Mouse (Mus musculus): Measurements from ENCODE around the gene Pou5f2. TPM values are rescaled to one million over a fixed set of nuclear protein-coding genes. Genes with fewer than 3 reads are reported as not detected.
A peak's percentile ranks its signal among the peaks of the same experiment; 100 is the strongest.

Pou5f2 gene
- 1.2 and 1.3 TPM in 2 replicates for polyA plus RNA-seq (2015; fragmentation: Nextera tagmentation; extraction: Ambion mirVana)

DNA sequence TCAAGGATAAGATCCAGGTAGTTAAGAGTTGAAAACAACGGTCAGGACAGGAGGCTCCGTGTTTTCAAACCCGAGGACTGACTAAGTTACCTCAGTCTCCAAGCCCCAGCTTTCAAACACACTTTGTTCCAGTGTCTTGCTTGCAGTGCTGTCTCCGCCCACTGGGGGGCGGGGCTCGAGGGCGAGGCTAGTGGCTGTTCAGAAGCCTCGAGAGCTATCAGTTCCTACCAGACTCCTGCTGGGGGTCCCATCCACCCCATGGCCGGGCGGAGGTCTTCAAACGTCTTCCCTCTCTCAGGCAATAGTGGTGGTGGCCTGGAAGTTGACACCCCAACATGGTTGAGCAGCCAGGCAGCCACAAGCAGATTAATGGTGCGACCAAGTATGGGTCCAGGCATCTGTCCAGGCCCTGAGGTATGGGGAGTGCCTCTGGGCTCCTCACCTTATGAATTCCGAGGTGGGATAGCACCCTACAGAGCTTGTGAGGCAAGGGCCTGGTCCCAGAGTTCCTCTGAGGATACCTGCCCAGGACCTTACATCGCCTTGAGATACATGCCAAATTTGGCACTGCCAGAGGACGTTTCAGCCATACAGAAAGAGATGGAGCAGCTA is at the start of gene Pou5f2:
TSS of gene Pou5f2 (plus strand) at position 220 of the 612 bp plus-strand sequence.
- Histone ChIP-seq H3K4me3 (no peak within 1 kb of the TSS), H3K27me3 (replicated peaks) (no peaks in the 10 kb centered on the region), H3K4me1 (no peaks in the 10 kb centered on the region), H3K4me2 (no peak within 1 kb of the TSS), H3K36me3 (replicated peaks) (no peaks in the 10 kb centered on the region), H3K9me3 (no peaks in the 10 kb centered on the region), H3K9ac (no peak within 1 kb of the TSS), H3K27ac (no peak within 1 kb of the TSS)
- 62% methylated on average over 15 of the region's 15 CpGs for WGBS
- ATAC-seq (replicated peaks) = no peak

DNA sequence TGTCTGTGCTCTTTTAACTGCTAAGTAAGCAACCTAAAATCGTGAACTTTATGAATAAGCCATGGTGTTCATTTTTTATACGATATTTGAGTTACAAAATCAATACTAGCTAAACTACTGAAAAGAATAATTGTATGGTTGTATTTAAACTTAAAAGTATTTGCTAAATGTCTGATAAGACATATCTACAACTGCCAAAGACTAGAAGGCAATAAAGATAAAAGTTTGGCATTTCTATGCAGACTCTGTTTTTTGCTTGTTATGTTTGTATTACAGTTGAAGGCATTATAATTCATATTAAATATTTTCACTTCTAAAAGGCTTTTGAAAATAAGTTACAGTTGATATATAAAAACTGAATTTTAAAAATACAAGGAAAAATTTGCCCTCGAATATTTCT is 48.5 kb upstream of the Pou5f2 start:
- no peak for ATAC-seq (replicated peaks)
- no peak overlapping the region for H3K9ac ChIP-seq
- H3K4me2 ChIP-seq = no peak overlapping the region
- H3K4me3 ChIP-seq = no peak overlapping the region
- 82% methylated on average over 3 of the region's 3 CpGs for WGBS
- H3K4me1 ChIP-seq = no peaks in the 10 kb centered on the region
- H3K27ac ChIP-seq = no peak overlapping the region
- no peaks in the 10 kb centered on the region for H3K9me3 ChIP-seq
- no peaks in the 10 kb centered on the region for H3K27me3 ChIP-seq (replicated peaks)
- no peaks in the 10 kb centered on the region for H3K36me3 ChIP-seq (replicated peaks)

DNA sequence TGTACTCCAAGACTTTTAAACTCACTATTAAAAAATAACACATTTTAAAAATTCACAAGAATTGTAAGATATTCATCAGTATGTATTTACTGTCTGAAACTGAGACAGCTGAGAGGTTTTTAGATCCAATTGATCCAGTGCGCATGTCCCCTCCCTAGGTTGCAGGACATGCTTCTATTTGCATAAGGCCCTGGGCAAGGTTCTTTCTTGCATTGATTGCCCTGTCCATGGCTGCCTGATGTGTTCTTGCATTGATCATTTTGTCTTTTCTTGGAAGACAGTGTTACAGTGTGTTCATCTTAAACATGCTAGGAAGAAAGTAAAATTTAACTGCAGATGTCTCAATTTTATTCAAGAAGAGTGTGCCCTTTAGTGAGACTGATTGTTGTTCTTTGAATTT is 47.6 kb upstream of the Pou5f2 start:
- H3K36me3 ChIP-seq (replicated peaks) = no peaks in the 10 kb centered on the region
- H3K27me3 ChIP-seq (replicated peaks) = no peaks in the 10 kb centered on the region
- no peaks in the 10 kb centered on the region for H3K9me3 ChIP-seq
- 48% methylated on average over 1 of the region's 1 CpGs for WGBS
- no peak overlapping the region for H3K4me3 ChIP-seq
- no peak overlapping the region for H3K9ac ChIP-seq
- no peak for ATAC-seq (replicated peaks)
- H3K4me1 ChIP-seq = no peaks in the 10 kb centered on the region
- H3K4me2 ChIP-seq = no peak overlapping the region
- H3K27ac ChIP-seq = no peak overlapping the region

DNA sequence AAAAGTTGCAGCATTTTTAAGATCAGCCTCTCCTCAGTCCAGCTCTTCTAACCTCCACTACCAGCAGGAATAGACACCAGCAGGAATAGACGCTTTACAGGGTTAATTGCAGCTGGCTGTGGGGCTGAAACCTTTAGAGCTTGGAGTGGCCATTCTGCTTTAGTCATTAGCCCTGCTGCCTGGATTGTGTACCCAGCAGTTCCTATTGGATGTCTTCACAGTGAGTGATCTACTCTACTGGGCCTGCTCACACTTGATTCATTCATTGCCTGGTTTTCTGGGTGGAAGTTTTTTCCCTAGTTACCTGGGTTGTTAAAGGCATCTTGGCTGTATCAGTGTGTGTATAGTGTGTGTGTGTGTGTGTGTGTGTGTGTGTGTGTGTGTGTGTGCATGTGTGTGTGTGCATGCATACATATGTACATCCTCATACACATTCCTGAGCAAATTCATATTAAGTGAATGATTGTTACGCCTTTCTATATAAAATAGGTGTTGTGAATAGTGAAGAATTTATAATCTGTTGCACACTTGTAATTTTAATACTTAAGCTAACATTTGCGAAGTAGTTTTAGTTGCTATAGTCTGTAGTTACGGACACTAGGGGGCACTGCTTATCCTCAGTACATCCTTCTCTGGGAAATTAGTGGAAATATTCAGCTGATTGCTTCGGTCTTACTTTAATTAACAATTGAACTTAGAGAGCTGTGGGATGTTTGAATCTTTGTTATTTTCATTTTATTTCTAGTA is 42.4 kb upstream of the Pou5f2 start:
- H3K27me3 ChIP-seq (replicated peaks) = no peaks in the 10 kb centered on the region
- H3K4me2 ChIP-seq = no peak overlapping the region
- no peak overlapping the region for H3K27ac ChIP-seq
- H3K9ac ChIP-seq = no peak overlapping the region
- 28% methylated on average over 5 of the region's 5 CpGs for WGBS
- H3K9me3 ChIP-seq = no peaks in the 10 kb centered on the region
- no peaks in the 10 kb centered on the region for H3K36me3 ChIP-seq (replicated peaks)
- no peaks in the 10 kb centered on the region for H3K4me1 ChIP-seq
- ATAC-seq (replicated peaks) = peak; percentile 77
- H3K4me3 ChIP-seq = no peak overlapping the region

DNA sequence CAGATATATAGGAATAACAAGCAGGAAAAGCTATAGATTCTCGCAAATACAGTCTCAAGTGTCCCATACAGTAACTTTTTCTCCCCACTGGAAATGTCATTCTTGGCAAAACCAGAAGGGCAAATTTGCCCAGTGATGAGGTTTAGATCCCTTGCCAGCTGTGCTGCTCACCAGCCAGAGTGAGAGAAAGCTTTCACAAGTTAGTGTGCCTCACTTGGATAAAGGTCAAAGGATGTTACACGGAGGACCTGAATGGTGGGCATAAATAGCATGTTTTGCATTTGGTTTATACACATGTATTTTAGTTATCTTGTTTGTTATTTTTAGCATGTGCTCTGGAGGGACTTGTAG is 41.9 kb upstream of the Pou5f2 start:
- 68% methylated on average over 2 of the region's 2 CpGs for WGBS
- no peaks in the 10 kb centered on the region for H3K9me3 ChIP-seq
- no peak overlapping the region for H3K27ac ChIP-seq
- no peak overlapping the region for H3K4me2 ChIP-seq
- no peaks in the 10 kb centered on the region for H3K4me1 ChIP-seq
- no peaks in the 10 kb centered on the region for H3K27me3 ChIP-seq (replicated peaks)
- 0 out of 2 replicates have a peak, but pooled peaks have one; percentile 21 for ATAC-seq (replicated peaks)
- no peak overlapping the region for H3K9ac ChIP-seq
- no peaks in the 10 kb centered on the region for H3K36me3 ChIP-seq (replicated peaks)
- no peak overlapping the region for H3K4me3 ChIP-seq

DNA sequence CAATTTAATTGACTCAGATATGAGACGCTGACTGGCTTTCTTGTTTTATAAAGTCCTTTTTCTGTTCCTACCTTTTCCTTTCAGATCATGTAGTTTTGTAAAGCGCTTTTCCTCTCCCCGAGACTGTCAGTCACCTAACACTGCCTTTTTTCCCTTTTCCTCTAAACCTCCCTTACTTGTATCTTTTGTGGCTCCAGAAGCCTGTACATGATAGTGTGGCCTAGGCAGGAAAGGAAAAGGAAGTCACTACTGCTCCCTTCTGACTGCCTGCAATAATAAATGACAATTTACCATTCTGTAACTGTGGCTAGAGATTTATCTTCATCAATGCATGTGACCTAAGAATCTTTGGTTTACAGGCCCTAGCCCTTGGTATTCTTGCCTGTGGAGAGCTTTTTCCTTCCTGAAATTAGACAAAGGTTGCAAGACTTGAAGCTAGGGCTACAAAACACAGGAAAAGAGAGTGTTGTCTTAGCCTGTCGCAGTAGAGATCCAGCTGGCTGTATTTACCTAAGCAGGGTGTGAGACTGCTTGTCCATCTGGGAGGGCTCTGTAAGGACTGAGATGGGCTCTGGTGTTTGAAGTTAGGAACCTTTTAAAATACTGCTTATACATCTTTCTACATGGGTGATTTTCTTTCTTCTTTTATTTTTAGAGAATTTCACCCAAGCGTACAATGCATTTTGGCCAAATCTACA is 33.4 kb upstream of the Pou5f2 start:
- no peaks in the 10 kb centered on the region for H3K9me3 ChIP-seq
- peak overlapping the region; percentile 46 for H3K27ac ChIP-seq
- H3K4me3 ChIP-seq = no peak overlapping the region
- no peak overlapping the region for H3K4me2 ChIP-seq
- H3K9ac ChIP-seq = no peak overlapping the region
- 0 out of 2 replicates have a peak, but pooled peaks have one; percentile 38 for ATAC-seq (replicated peaks)
- no peaks in the 10 kb centered on the region for H3K27me3 ChIP-seq (replicated peaks)
- WGBS = 65% methylated on average over 5 of the region's 5 CpGs
- no peaks in the 10 kb centered on the region for H3K36me3 ChIP-seq (replicated peaks)
- H3K4me1 ChIP-seq = no peaks in the 10 kb centered on the region

DNA sequence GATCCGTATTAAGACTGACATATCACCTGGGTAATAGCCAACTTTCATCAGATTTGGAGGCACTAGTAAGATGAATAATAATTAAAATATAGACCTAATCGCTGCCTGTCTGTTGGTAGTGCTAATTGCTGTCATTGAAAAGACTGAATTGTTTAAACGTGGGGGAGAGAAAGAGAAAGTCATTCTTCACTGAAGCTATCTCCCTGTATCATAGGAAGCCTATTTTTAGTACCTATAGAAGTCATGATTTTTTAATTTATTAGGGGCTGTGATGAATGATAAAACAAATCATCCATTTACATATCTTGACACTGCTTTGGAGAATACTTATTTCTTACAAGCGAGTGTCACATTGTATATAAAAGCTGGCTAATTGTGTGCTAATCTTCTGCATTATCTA is 20.1 kb upstream of the Pou5f2 start:
- Histone ChIP-seq H3K9me3 (no peaks in the 10 kb centered on the region), H3K9ac (no peak overlapping the region), H3K36me3 (replicated peaks) (no peaks in the 10 kb centered on the region), H3K4me3 (no peak overlapping the region), H3K27ac (no peak overlapping the region), H3K4me1 (peaks cover 3% of the 10 kb centered on the region), H3K4me2 (no peak overlapping the region), H3K27me3 (replicated peaks) (no peaks in the 10 kb centered on the region)
- WGBS = 40% methylated on average over 4 of the region's 4 CpGs
- no peak; the same call in 1 of the 2 replicates for ATAC-seq (replicated peaks)

DNA sequence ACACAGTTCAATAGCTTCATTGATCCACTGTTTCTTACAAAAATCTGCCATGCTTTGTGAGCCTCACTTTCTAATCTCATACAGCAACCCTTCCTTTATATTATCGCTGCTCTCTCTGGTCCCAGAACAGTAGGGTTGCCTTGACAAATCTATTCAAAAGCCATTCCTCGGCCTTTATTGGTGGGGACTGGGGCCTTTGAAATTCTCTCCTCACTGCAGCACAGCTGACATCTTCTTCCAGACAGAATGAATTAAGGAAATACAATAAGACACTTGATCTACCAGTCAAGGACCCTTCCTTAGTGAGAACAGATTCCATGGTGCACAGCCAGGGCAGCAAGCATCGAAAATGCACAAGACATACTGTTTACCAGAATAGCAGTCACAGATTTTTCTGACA is 19.4 kb upstream of the Pou5f2 start:
- no peak overlapping the region for H3K4me3 ChIP-seq
- H3K27ac ChIP-seq = peak overlapping the region; percentile 60; the same call in 1 of the 2 replicates

DNA sequence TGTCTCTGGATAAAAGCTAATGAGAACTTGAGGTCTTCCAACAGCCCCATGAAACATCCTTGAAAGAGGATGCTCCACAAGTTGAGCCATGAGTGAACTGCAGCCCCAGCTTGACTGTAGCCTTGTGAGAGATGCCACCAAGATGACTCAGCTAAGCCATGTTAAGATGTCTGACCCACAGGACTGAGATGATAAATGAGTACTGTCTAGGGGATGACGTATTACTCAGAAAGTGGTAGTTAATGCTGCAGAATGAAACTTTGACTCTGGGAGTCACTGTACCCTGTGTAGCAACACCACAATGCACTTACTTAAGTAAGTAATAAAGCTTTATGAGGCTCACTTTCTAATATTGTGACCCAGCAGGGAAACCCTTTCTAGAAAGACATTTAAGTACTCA is 14.5 kb upstream of the Pou5f2 start:
- H3K36me3 ChIP-seq (replicated peaks) = no peaks in the 10 kb centered on the region
- no peak overlapping the region for H3K27ac ChIP-seq
- H3K4me2 ChIP-seq = no peak overlapping the region
- no peak overlapping the region for H3K9ac ChIP-seq
- H3K4me3 ChIP-seq = no peak overlapping the region
- H3K27me3 ChIP-seq (replicated peaks) = no peaks in the 10 kb centered on the region
- 97% methylated on average over 1 of the region's 1 CpGs for WGBS
- H3K9me3 ChIP-seq = no peaks in the 10 kb centered on the region
- ATAC-seq (replicated peaks) = no peak
- peaks cover 3% of the 10 kb centered on the region; the same call in 1 of the 2 replicates for H3K4me1 ChIP-seq

More for the DNA sequence above, 19.4 kb upstream of the Pou5f2 start:
- no peaks in the 10 kb centered on the region for H3K9me3 ChIP-seq
- peaks cover 3% of the 10 kb centered on the region for H3K4me1 ChIP-seq
- ATAC-seq (replicated peaks) = peak; percentile 91
- 6% methylated on average over 3 of the region's 3 CpGs for WGBS
- no peak overlapping the region for H3K4me2 ChIP-seq
- no peak overlapping the region for H3K9ac ChIP-seq
- H3K36me3 ChIP-seq (replicated peaks) = no peaks in the 10 kb centered on the region
- H3K27me3 ChIP-seq (replicated peaks) = no peaks in the 10 kb centered on the region

DNA sequence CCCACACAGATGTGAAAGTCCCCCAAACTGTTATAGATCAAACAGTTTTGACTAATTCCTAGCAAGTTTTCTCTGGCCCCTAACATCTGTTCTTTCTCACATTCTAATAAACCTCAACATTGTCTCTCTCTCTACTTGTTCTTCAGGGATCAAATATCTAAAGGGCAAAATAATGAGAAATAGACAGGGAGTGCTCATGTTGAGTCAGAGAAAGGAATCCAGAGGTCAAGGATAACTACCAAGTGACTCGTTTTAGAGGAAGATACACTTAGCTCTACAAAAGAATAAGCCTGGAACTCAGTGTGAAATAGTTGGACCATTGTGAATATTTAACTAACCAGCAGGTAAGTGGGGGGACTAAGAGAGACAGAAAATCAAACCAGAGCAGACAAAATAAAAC is 8.1 kb downstream of the Pou5f2 start:
- Histone ChIP-seq H3K4me3 (no peak overlapping the region), H3K27me3 (replicated peaks) (no peaks in the 10 kb centered on the region), H3K9ac (no peak overlapping the region), H3K4me2 (no peak overlapping the region), H3K9me3 (no peaks in the 10 kb centered on the region), H3K36me3 (replicated peaks) (no peaks in the 10 kb centered on the region), H3K4me1 (no peaks in the 10 kb centered on the region), H3K27ac (no peak overlapping the region)
- ATAC-seq (replicated peaks) = no peak
- WGBS = 45% methylated on average over 1 of the region's 1 CpGs

DNA sequence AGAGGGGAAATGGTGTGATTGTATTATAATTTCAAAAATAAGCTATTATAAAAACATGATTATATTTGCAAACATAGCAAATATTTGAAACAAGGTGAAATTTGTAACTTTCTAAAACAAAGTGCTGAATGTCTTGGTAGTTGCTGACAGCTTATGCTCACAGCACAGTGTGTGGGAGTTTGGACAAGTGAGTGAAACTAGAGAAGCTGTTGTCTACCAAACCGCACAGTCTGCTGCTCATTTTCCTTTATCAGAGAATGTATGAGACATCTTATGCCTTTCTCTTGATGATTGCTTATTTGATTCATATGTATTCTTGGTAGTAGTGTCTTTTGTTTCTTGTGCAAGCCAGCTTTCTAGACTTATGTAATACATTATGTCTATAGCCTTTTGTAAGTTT is 12.5 kb downstream of the Pou5f2 start:
- no peaks in the 10 kb centered on the region for H3K9me3 ChIP-seq
- H3K4me1 ChIP-seq = no peaks in the 10 kb centered on the region
- no peaks in the 10 kb centered on the region for H3K36me3 ChIP-seq (replicated peaks)
- ATAC-seq (replicated peaks) = no peak
- no peak overlapping the region for H3K4me3 ChIP-seq
- H3K27ac ChIP-seq = no peak overlapping the region
- 87% methylated on average over 1 of the region's 1 CpGs for WGBS
- H3K9ac ChIP-seq = no peak overlapping the region
- H3K4me2 ChIP-seq = no peak overlapping the region
- H3K27me3 ChIP-seq (replicated peaks) = no peaks in the 10 kb centered on the region

DNA sequence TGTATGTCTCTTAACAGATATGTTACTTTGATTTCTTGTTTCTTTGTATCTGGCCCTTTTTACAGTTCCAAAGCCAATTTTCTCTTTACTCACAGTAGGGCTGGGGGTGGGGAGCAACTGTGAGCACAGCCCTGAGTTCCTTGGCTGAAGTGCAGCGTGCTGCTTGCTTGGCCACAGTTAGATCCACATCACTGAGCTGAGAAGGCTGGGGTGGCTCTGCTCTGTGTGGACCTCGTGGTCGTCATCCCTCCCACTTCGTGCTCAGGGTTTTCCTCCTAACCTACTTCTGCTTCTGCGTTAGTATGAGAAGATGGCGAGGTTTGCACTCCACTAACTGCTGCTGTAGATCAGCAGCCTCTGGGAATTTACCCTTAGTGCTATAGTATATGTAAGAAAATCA is 18.5 kb downstream of the Pou5f2 start:
- no peak overlapping the region for H3K9ac ChIP-seq
- H3K4me3 ChIP-seq = no peak overlapping the region
- no peak overlapping the region for H3K27ac ChIP-seq
- no peaks in the 10 kb centered on the region for H3K36me3 ChIP-seq (replicated peaks)
- no peak; the same call in 1 of the 2 replicates for ATAC-seq (replicated peaks)
- WGBS = 59% methylated on average over 6 of the region's 6 CpGs
- H3K9me3 ChIP-seq = no peaks in the 10 kb centered on the region
- no peaks in the 10 kb centered on the region for H3K4me1 ChIP-seq
- no peak overlapping the region for H3K4me2 ChIP-seq
- H3K27me3 ChIP-seq (replicated peaks) = no peaks in the 10 kb centered on the region
